16 mouse cellular contexts compared by ENCODE assay signal in the genomic region with DNA sequence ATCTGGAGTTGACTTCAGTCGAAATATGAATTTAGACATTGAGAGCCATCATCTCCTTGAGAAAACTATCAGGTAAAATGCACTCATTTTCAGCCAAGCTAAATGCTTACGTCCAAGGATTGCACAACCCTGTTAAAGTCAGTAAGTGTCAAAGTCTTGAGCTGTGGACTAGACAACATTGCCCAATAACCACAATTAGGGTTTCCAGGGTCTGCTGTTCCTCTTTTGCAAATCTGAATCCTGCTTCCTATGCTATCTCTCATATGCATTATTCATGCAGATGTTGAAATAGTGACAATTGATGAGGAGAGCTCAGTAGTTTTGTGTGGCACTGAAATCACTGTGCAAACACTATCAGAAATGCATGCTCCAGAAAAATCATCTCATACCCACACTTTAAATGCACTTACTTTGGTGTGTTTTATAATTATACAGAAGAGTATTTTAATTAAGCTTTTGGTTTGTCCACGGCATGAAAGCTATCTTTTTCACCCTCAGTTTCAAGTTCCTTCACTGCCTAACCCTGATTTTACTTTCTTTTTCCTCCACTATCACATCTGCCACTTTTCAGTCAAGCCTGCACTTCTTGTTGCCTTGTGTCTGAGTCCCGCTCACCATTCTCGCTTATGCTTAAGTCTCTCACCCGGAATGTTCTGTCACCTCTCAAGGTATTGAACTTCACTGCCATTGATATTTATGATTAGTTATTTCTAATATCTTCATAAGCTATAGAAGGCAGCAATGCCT.
DNase-seq lines count a peak whose midpoint lies in the region; ATAC-seq lines count a peak whose summit lies in the region.
"Had no signal": no experiment of that assay in that cellular context is flagged by ENCODE, and none has a peak within 500 bp of the region (broad histone marks: within the 10 kb centered on the region; RNA-seq: fewer than 3 reads in every experiment).

No protein-coding gene starts in this region.

- H3K27ac ChIP-seq in heart, embryonic 10.5 days, result no peak overlapping the region
- H3K27ac ChIP-seq in neural tube, embryonic 15.5 days (replicated peaks), result no peak overlapping the region
- H3K27ac ChIP-seq: embryonic facial prominence, embryonic 12.5 days; heart, embryonic 13.5 days; hindbrain, embryonic 14.5 days; limb, embryonic 13.5 days; midbrain, embryonic 12.5 days; neural tube, embryonic 12.5 days had no signal

- H3K4me3 ChIP-seq in heart, embryonic 10.5 days, result no peak overlapping the region
- H3K4me3 ChIP-seq in neural tube, embryonic 15.5 days (replicated peaks), result no peak overlapping the region
- H3K4me3 ChIP-seq: embryonic facial prominence, embryonic 12.5 days; heart, embryonic 13.5 days; limb, embryonic 13.5 days; midbrain, embryonic 12.5 days; neural tube, embryonic 12.5 days had no signal

- no peaks in the 10 kb centered on the region for H3K36me3 ChIP-seq in heart, embryonic 10.5 days
- no peaks in the 10 kb centered on the region for H3K36me3 ChIP-seq in neural tube, embryonic 15.5 days
- H3K36me3 ChIP-seq: embryonic facial prominence, embryonic 12.5 days; heart, embryonic 13.5 days; limb, embryonic 13.5 days; midbrain, embryonic 12.5 days; neural tube, embryonic 12.5 days had no signal

- ATAC-seq in hematopoietic stem cell, adult 5-6 weeks (replicated peaks in 1 of 2; ENCODE audit: insufficient read depth in 1 of 2, low FRiP score in 2 of 2, low TSS enrichment in 1 of 2, low read depth in 1 of 2, poor library complexity in 2 of 2, severe bottlenecking in 2 of 2), result peak; percentile 80 to 86
- no peak for ATAC-seq in neural tube, embryonic 15.5 days (ENCODE audit: low FRiP score)

- peak; percentile 11 to 29 for DNase-seq in heart, adult 9 months (ENCODE audit: low spot score in 2 of 2)
- DNase-seq in heart, embryonic 10.5 days (ENCODE audit: low spot score), result no peak
- DNase-seq in lung, postnatal 36 days, result peak; percentile 52
- no peak for DNase-seq in lung, postnatal 4 days
- DNase-seq in skeletal muscle tissue, adult 2 months (ENCODE audit: low read depth, low spot score), result peak; percentile 38
- DNase-seq in left cerebral cortex, adult 18-20 months (ENCODE audit: low spot score in 2 of 2), result no peak
- DNase-seq: cerebellum, postnatal 14 days; kidney, adult 8-10 months had no signal

- H3K27me3 ChIP-seq in heart, embryonic 10.5 days (ENCODE audit: insufficient read depth, poor library complexity, severe bottlenecking), result no peaks in the 10 kb centered on the region
- H3K27me3 ChIP-seq in neural tube, embryonic 15.5 days (replicated peaks), result no peaks in the 10 kb centered on the region
- H3K27me3 ChIP-seq: embryonic facial prominence, embryonic 12.5 days; heart, embryonic 13.5 days; limb, embryonic 13.5 days; midbrain, embryonic 12.5 days; neural tube, embryonic 12.5 days had no signal

- WGBS in heart, embryonic 10.5 days, result 83% methylated on average over 6 of the region's 6 CpGs
- 93% methylated on average over 6 of the region's 6 CpGs for WGBS in neural tube, embryonic 15.5 days

- H3K4me1 ChIP-seq in heart, embryonic 10.5 days, result no peaks in the 10 kb centered on the region
- H3K4me1 ChIP-seq in neural tube, embryonic 15.5 days, result no peaks in the 10 kb centered on the region
- H3K4me1 ChIP-seq: embryonic facial prominence, embryonic 12.5 days; heart, embryonic 13.5 days; limb, embryonic 13.5 days; midbrain, embryonic 12.5 days; neural tube, embryonic 12.5 days had no signal

- no peak overlapping the region for H3K4me2 ChIP-seq in neural tube, embryonic 15.5 days
- H3K4me2 ChIP-seq: embryonic facial prominence, embryonic 12.5 days; heart, embryonic 13.5 days; hindbrain, embryonic 14.5 days; limb, embryonic 13.5 days; midbrain, embryonic 12.5 days; neural tube, embryonic 12.5 days had no signal

- H3K9me3 ChIP-seq in heart, embryonic 10.5 days, result no peaks in the 10 kb centered on the region
- H3K9me3 ChIP-seq in neural tube, embryonic 15.5 days (replicated peaks), result no peaks in the 10 kb centered on the region
- H3K9me3 ChIP-seq: embryonic facial prominence, embryonic 12.5 days; heart, embryonic 13.5 days; limb, embryonic 13.5 days; midbrain, embryonic 12.5 days; neural tube, embryonic 12.5 days had no signal

- no peak overlapping the region for H3K9ac ChIP-seq in neural tube, embryonic 15.5 days (replicated peaks)
- H3K9ac ChIP-seq: embryonic facial prominence, embryonic 12.5 days; heart, embryonic 13.5 days; hindbrain, embryonic 14.5 days; limb, embryonic 13.5 days; midbrain, embryonic 12.5 days; neural tube, embryonic 12.5 days had no signal

Comparison
In these comparisons a context has a peak if more than half of its experiments do, and no peak if none do; other contexts are left out.
1. DNase-seq: peak in heart, adult 9 months (2 of 2), lung, postnatal 36 days (single experiment) and skeletal muscle tissue, adult 2 months (single experiment); none in heart, embryonic 10.5 days (single experiment), lung, postnatal 4 days (0 of 2) and left cerebral cortex, adult 18-20 months (0 of 2).